Mouse (Mus musculus) thymus, postnatal 10 days (tissue): ENCODE measurements around the gene Prl7c1.
"Not testable (repeated sequence)": the region's sequence is repeated elsewhere in the genome, so short reads cannot be mapped to it uniquely, and the experiment has no call there.

ENCODE experiments used
- DNase-seq, 2 experiments: peaks; one replicate each; pipeline ENCODE4 v3.0.0; 2021; ENCODE audit warnings: low spot score in 2 of 2

Prl7c1 gene

DNA sequence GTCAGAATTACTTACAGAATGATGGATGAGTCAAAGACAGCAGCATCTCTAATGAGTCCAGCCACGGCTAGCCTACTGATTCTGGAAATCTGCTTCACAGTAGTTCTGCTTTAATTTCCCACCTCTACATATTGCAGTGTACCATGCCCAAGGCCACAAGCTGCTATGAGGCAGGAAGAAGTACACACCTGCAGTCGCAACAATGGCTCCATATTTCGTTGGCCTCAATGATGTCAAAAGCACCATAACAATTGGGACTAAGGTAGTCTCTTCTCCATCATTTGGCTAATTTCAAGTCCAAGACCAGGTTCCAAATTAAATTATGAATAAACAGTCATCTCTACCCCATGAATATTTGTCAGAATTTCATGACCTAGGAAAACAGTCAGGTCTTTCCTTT is at the start of gene Prl7c1:
Gene Prl7c1 (minus strand): TSS at position 101 of the 400 bp plus-strand sequence.
- not testable (repeated sequence) for DNase-seq

DNA sequence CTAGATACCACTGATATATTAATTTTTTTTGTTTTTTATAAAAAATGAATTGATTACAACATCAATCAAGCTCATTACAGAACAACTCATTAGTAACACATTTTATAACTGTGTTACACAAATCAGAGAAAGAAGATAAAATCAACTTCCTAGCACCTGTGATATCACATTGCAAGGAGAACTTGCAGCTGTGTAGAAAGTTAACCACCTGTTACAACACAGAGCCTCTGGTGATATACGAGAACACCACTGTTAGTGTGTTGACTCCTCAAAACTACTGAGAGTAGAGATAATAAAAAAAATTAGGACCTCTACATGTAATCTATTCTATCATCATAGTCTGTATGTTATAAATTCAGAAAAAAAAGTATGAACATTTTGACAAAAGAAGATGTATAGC is 22.2 kb upstream of the Prl7c1 start:
- DNase-seq, result no peak

DNA sequence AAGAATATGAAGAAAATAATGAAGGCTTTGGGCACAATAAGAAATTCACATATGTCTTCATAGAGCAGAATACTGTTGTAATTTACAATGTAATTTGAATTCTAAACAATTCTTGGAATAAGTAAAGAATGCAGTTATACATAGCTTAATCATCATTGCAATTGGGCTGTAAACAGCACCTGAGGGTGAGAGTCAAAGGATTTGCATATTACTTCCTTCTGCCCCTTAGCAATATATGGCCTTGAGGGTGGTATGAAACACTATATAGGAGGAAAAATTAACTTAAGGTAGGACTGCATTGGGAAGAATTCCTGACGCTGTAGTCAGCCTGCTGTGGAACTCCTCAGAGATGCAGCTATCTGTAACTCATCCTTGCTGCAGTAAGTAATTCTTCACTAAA is 20.8 kb upstream of the Prl7c1 start, which contains the start of gene Prl2a1:
Gene Prl2a1 (plus strand): TSS at position 301 of the 400 bp plus-strand sequence.
- no peak for DNase-seq

DNA sequence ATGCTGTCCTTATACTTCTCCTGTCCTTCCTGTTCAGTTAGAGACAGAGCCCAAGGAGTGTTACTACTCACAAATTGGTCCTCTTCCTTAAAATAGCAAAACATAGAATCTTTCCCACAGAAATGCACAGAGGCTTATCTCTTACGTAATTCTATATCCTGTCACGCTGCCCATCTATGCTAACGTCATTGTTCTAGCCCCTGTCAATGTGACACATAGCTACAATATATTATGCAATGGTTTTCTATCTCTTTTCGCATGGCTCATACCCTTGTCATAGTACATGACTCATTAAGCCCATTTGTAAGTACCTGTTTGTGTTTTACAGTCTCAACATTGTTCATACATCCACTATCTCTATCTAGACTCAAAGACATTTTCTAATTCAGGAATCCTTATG is 18.7 kb upstream of the Prl7c1 start:
- no peak for DNase-seq

DNA sequence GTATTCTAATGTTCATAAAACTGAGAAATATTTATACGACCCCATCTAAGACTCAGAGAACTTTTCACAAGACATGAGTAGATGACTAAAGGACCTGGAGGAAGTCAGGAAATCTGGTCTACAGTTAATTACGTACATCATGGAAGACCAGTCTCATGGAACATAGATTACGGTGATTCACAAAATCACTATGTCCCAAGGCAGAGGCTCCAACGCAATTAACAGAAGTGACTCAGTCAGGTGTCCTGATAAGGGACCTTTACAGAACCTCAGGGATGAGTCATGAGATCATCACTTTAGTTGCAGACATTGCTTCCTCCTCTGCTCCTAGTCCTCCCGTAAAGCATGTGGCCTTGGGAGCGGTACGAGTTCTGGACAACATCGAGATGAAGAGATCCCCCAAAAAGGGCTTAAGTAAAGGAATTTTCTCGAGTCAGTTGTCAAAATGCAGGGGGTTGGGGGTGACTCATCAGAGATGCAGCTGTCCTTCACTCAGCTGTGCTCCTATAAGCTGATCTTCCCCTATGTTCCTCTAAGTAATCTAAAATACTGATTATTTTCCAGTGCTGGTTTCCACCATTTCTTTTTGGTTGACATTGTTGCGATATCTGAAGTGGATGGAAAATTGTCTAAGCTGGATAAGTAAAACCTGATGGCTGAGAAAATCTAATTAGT is 46.0 kb downstream of the Prl7c1 start:
- DNase-seq, result no peak

DNA sequence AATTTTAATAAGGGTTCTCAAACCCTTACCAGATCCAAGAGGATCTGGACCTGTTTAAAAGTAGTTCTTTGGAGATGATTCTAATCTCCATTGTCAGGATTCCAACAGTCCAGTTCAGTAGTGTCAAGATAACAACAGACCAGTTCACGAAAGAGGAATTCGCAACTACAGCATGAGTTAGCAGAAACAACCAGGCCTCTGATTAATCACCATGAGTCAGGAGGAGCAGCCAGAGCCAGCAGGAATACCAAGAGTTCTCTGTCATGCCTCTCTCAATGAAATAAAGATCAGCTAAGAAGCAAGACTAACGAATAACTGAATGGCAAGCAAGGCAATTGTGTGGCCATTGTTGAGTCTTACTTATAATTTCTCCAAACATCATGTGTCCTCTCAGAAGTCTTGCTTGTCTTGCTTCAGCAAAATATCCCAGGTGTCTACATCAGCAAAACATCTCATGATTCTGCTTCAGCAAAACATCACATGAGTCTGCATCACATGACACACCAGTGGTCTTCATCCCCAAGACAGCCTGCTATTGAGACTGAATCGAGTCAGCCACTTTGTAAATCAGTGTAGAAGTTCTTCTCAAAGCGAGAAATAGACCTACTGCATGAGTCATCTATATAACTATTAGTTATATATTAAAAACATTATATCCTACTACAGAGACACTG is 50.2 kb downstream of the Prl7c1 start:
- DNase-seq, result not testable (repeated sequence)

DNA sequence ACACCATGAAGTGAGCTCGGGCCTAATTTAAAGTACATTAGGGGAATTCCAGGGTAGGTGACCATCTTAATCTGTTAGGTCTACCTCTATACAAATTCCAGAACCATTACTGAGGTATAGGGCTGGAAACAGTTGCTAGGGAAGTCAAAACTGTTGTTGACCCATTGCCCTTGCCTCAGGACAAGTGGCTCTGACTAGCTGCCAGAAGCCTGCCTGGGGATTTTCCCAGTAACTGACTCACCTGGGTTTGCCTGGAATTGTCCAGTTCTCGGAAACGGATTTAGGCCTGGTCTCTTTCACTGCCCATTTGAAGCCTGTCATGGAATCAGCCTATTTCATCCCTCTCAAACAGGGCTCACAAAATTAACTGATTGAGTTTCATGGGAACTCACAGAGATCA is 55.5 kb downstream of the Prl7c1 start:
- DNase-seq, result not testable (repeated sequence)
